Mouse (Mus musculus): ENCODE results near the gene Zbed4. TPM values are rescaled to one million over a fixed set of nuclear protein-coding genes. Genes with fewer than 3 reads are reported as not detected.

Gene Zbed4
- polyA plus RNA-seq, 1 experiment from 2014 or later, result 26.8 TPM

GRCm38 (mm10) chr15:88831482-88831881 is 80.0 kb downstream of the Zbed4 start:
- Histone ChIP-seq H3K4me2 (replicated peaks; ENCODE audit: low read depth, low read length) (no peak overlapping the region), H3K4me1 (ENCODE audit: control insufficient read depth, insufficient read depth, low read length) (peaks cover 7% of the 10 kb centered on the region; the same call in 1 of the 2 replicates), H3K27ac (ENCODE audit: low read depth, low read length) (no peak overlapping the region), H3K4me3 (ENCODE audit: low read length) (no peak overlapping the region), H3K27me3 (ENCODE audit: control insufficient read depth, insufficient read depth, low read length) (no peaks in the 10 kb centered on the region), H3K9me3 (ENCODE audit: control insufficient read depth, low read length) (no peaks in the 10 kb centered on the region), H3K9ac (ENCODE audit: low read depth, low read length) (no peak overlapping the region), H3K36me3 (ENCODE audit: control insufficient read depth, insufficient read depth, low read length) (no peaks in the 10 kb centered on the region; the same call in 1 of the 2 replicates)
- WGBS, result 37% methylated on average over 5 of the region's 5 CpGs
- no peak for ATAC-seq (ENCODE audit: low FRiP score, low TSS enrichment)

- Histone ChIP-seq H3K4me3 (ENCODE audit: low read length) (no peak overlapping the region), H3K36me3 (ENCODE audit: control insufficient read depth, insufficient read depth, low read length) (no peaks in the 10 kb centered on the region)
These were observed 81.1 kb downstream of the Zbed4 start for GRCm38 (mm10) chr15:88832536-88832935.

More at GRCm38 (mm10) chr15:88832536-88832935, 81.1 kb downstream of the Zbed4 start:
- H3K27ac ChIP-seq (ENCODE audit: low read depth, low read length), result no peak overlapping the region
- 73% methylated on average over 9 of the region's 9 CpGs for WGBS
- no peak overlapping the region for H3K9ac ChIP-seq (ENCODE audit: low read depth, low read length)
- H3K9me3 ChIP-seq (ENCODE audit: control insufficient read depth, low read length), result no peaks in the 10 kb centered on the region
- peaks cover 7% of the 10 kb centered on the region; the same call in 1 of the 2 replicates for H3K4me1 ChIP-seq (ENCODE audit: control insufficient read depth, insufficient read depth, low read length)
- no peaks in the 10 kb centered on the region for H3K27me3 ChIP-seq (ENCODE audit: control insufficient read depth, insufficient read depth, low read length)
- H3K4me2 ChIP-seq (replicated peaks; ENCODE audit: low read depth, low read length), result no peak overlapping the region
- no peak for ATAC-seq (ENCODE audit: low FRiP score, low TSS enrichment)

Other genes with a start within 250 kb of the Zbed4 start
- gene Zdhhc25, start 151.4 kb upstream of the Zbed4 start, polyA plus RNA-seq (2014; fragmentation: Nextera tagmentation; extraction: Ambion mirVana), result not detected in 2 replicates
- 26.0 and 27.2 TPM in 2 replicates for gene Brd1, start 17.4 kb upstream of the Zbed4 start, polyA plus RNA-seq (2014; fragmentation: Nextera tagmentation; extraction: Ambion mirVana)
- 8.6 and 13.7 TPM in 2 replicates for gene Alg12, start 67.7 kb downstream of the Zbed4 start, polyA plus RNA-seq (2014; fragmentation: Nextera tagmentation; extraction: Ambion mirVana)
- gene Creld2, start 68.0 kb downstream of the Zbed4 start, polyA plus RNA-seq (2014; fragmentation: Nextera tagmentation; extraction: Ambion mirVana), result 80.3 and 100 TPM in 2 replicates
- 37.4 and 46.2 TPM in 2 replicates for gene Pim3, start 110.5 kb downstream of the Zbed4 start, polyA plus RNA-seq (2014; fragmentation: Nextera tagmentation; extraction: Ambion mirVana)
- gene Ttll8, start 202.8 kb downstream of the Zbed4 start, polyA plus RNA-seq (2014; fragmentation: Nextera tagmentation; extraction: Ambion mirVana), result not detected in 2 replicates
- not detected in 2 replicates for gene Mlc1, start 227.3 kb downstream of the Zbed4 start, polyA plus RNA-seq (2014; fragmentation: Nextera tagmentation; extraction: Ambion mirVana)
- gene Mov10l1, start 231.2 kb downstream of the Zbed4 start, polyA plus RNA-seq (2014; fragmentation: Nextera tagmentation; extraction: Ambion mirVana), result not detected in 2 replicates

Measured in kidney, embryonic 14.5 days (tissue).